Mouse (Mus musculus) E14TG2a.4 (cell line): Measurements from ENCODE around the gene Ptpn6.

Source experiments
- H3K27me3 ChIP-seq: 2 replicates; pipeline ENCODE4 v1.6.1; 2014; ENCODE audit warnings: low read length, control low read depth; ENCODE audit not compliant: insufficient read depth
- H3K36me3 ChIP-seq: 2 replicates; pipeline ENCODE4 v1.6.1; 2014; ENCODE audit warnings: low read length, control low read depth; ENCODE audit not compliant: insufficient read depth
- H3K4me1 ChIP-seq: replicated peaks from 2 replicates; pipeline ENCODE4 v1.6.1; 2014; ENCODE audit warnings: low read depth, low read length, control low read depth
- H3K4me3 ChIP-seq: replicated peaks from 2 replicates; pipeline ENCODE4 v1.5.1; 2014; ENCODE audit warnings: mild to moderate bottlenecking, low read length
- H3K9me3 ChIP-seq: 2 replicates; pipeline ENCODE4 v1.6.1; 2014; ENCODE audit warnings: low read length, control low read depth
- CTCF ChIP-seq: conservative IDR thresholded peaks from 2 replicates; pipeline ENCODE4 v1.5.1; 2014; ENCODE audit warnings: low read length
- NANOG ChIP-seq: IDR thresholded peaks from 2 replicates; pipeline ENCODE4 v1.6.1; 2014; ENCODE audit warnings: borderline replicate concordance, low read length, mixed read lengths
- POU5F1 ChIP-seq: IDR thresholded peaks from 2 replicates; pipeline ENCODE4 v1.6.1; 2014; ENCODE audit warnings: low read length, borderline replicate concordance

Gene Ptpn6

DNA sequence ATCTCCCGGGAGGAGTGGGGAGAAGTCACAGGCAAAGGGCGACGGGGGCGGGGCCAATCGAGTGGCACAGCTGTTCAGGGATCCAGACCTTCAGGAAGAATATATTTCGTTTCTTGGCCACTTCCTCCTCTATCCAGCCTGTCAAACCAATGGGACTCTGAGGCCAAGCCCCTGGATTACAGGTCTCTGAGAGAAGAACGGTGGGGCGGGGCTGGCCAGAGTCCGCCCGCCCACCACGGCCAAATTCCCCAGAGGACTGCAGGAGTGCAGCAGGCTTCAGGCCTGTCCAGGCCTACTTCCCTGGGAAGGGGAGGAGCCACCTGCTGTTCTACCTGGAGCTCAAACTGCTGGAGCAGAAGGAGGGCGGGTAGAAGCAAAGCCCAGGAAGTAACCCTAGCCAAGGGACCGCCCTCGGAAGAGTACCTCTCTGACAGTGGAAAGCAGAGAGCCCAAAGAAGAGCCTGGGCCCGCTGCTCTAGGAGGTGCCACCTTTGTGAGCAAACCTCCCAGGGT is at the start of gene Ptpn6:
Ptpn6 (minus strand) TSS at position 204 of the 513 bp plus-strand sequence.
- Histone ChIP-seq H3K9me3 (no peaks in the 10 kb centered on the region), H3K4me1 (peaks cover 67% of the 10 kb centered on the region), H3K27me3 (no peaks in the 10 kb centered on the region; the same call in 1 of the 2 replicates), H3K4me3 (peak within 1 kb of the TSS; percentile 86), H3K36me3 (peaks cover 10% of the 10 kb centered on the region)
- TF ChIP-seq CTCF (no peak), NANOG (no peak), POU5F1 (no peak)

DNA sequence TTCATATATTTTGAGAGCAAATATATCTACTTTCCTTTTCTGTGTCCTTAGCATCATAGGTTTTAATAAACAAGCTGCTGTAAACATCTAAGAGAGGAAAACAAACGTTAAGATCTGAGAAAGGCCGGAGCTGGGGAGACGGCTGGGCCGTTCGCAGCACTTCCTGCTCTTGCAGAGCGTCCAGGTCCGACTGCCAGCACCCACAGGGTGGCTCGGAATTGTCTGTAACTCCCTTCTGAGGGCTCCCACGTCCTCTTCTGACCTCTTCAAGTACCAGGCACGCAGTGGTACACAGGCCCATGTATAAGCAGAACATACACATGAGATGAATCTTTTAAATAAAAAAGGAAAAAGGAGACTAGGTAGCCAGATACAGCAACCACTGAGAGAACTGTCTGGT is 49.2 kb upstream of the Ptpn6 start:
- peaks cover 37% of the 10 kb centered on the region for H3K4me1 ChIP-seq
- no peaks in the 10 kb centered on the region for H3K36me3 ChIP-seq
- no peaks in the 10 kb centered on the region for H3K9me3 ChIP-seq
- TF ChIP-seq POU5F1 (no peak), NANOG (no peak), CTCF (no peak)
- H3K27me3 ChIP-seq, result no peaks in the 10 kb centered on the region
- no peak overlapping the region for H3K4me3 ChIP-seq

DNA sequence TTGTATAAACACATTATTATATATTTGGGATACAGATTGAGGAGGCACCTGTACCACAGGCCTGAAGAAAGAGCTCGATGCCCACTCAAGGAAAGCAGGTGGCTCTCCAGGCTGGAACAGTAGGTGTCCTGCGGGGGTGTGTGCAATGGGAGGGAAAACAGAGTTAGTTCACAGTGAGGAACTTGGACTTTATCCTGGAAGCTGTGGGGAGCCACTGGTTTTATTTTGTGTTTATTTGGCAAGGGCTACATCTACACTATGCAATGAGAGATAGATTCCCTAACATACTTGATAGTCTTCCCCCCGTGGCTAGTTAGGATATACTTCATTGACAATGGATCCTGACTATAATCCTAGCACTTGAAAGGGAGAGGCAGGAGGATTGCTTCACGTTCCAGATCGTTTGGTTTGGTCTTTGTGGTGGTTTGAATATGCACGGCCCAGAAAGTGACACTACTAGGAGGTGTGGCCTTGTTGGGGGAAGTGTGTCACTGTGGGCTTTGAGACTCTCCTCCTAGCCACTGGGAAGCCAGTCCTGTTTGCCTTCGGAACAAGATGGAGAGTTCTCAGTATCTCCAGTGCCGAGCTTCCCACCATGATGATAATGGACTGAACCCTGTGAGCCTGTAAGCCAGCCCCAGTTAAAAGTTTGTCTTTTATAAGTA is 48.4 kb upstream of the Ptpn6 start:
- TF ChIP-seq POU5F1, result no peak
- TF ChIP-seq NANOG, result no peak
- no peak for TF ChIP-seq CTCF
- H3K9me3 ChIP-seq, result no peaks in the 10 kb centered on the region

DNA sequence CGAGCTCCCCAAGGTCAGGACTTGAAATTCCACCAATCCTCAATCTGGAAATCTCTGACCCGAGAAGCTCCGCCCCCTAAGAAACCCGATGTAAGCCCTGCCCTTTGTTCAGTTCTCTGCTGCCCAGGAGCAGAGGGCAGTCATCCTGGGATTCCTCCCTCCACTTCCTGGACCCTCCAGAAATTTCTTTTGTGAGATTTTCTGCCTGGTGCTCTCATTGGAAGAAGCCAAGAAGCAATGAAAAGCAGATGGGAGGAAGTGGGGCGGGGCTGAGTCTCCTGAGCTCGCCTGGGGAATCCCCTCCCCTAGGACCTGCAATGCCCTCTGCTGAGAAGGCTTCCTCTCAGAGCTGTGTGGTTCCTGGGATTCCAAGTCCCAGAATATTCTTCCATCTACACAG is 43.9 kb upstream of the Ptpn6 start:
- TF ChIP-seq POU5F1 (no peak), NANOG (no peak), CTCF (no peak)
- Histone ChIP-seq H3K36me3 (no peaks in the 10 kb centered on the region), H3K4me1 (peaks cover 45% of the 10 kb centered on the region)

More for the DNA sequence above, 48.4 kb upstream of the Ptpn6 start:
- Histone ChIP-seq H3K4me1 (peaks cover 42% of the 10 kb centered on the region), H3K4me3 (no peak overlapping the region), H3K36me3 (no peaks in the 10 kb centered on the region), H3K27me3 (no peaks in the 10 kb centered on the region)

DNA sequence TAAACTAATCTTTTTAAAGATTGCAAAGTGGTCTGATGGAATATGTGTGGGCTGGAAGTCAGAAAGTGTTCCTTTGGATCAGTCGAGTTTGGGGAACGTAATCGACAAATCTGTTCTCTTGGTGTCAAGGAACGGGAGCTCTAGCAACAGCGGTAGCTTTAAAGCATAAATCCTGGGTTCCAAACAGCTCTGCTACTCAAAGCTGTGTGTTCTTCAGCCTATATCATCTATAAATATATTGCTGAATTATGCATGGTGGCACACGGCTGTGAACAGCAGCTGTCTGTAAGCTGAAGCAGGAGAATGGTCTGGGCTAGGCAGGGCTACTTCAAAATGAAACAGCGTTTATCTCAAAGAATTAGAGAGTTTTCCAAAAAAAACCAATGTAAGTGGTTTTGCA is 42.4 kb upstream of the Ptpn6 start:
- no peak overlapping the region for H3K4me3 ChIP-seq
- H3K36me3 ChIP-seq, result no peaks in the 10 kb centered on the region
- TF ChIP-seq NANOG (no peak), CTCF (no peak), POU5F1 (no peak)
- H3K4me1 ChIP-seq, result peaks cover 37% of the 10 kb centered on the region
- peaks cover 40% of the 10 kb centered on the region for H3K27me3 ChIP-seq
- no peaks in the 10 kb centered on the region for H3K9me3 ChIP-seq

More for the DNA sequence above, 43.9 kb upstream of the Ptpn6 start:
- H3K27me3 ChIP-seq, result peaks cover 35% of the 10 kb centered on the region
- H3K9me3 ChIP-seq, result no peaks in the 10 kb centered on the region
- H3K4me3 ChIP-seq, result peak overlapping the region; percentile 60

DNA sequence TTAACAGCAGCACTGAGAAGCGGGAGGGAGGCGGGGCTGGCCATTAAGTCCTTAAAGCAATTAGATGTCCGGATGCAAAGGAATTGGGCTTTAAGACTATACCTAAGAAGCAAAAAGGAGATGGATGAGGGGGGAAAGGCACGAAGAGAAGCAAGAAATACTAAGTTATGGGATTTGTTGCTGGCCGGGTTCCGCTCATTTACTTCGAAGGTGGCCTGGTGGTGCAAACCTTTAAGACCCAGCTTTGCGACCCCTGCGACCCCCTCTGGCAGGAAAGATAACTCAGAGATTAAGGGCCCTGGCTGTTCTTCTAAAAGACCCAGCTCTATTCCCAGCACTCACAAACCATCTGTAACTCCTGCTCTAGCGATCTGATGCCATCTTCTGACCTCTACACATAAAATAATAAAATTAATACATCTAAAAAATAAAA is 41.5 kb upstream of the Ptpn6 start:
- H3K4me3 ChIP-seq, result peak overlapping the region; percentile 55
- H3K36me3 ChIP-seq, result no peaks in the 10 kb centered on the region
- TF ChIP-seq POU5F1 (no peak), NANOG (0 out of 2 replicates have a peak, but pooled peaks have one; percentile 2)
- no peaks in the 10 kb centered on the region for H3K9me3 ChIP-seq
- peaks cover 42% of the 10 kb centered on the region for H3K27me3 ChIP-seq
- peaks cover 37% of the 10 kb centered on the region for H3K4me1 ChIP-seq

DNA sequence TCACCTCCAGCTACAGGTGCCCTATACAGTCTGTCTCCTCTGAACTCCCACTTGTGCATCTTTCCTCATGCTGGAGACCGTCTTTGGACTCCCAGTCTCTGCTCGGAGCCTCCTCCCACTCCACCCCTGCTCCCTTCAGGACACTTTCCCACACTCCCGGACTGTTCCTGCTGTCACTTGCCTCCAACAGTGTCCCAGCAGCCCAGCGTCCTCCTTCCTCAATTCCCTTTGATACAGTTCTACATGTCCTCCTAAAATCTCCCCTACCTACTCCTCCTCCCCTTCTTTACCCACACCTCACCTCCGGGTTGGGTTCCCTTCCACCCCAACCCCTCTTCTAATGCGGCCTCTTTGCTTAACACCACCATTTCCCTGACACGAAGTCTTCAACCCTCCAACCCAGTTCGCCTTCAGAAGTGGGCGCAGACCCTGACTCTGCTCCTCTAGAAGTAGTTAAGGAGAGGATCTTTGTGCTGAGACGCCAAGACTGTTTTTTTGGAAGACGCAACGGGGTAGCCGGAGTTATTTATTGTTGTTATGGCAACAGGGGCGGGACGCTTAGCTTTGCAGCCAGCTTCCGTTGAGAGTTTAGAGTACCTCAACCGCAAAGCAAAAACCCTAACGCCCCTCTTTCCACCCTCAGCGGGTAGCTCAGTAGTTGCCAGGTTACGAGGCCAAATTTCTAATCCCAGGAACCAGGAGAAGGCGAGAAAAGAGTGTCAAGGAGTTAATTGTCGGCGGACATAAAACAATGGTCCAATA is 40.9 kb upstream of the Ptpn6 start, which contains the start of gene Lrrc23:
Lrrc23 (minus strand) TSS at position 506 of the 762 bp plus-strand sequence.
- Histone ChIP-seq H3K4me1 (peaks cover 37% of the 10 kb centered on the region), H3K9me3 (no peaks in the 10 kb centered on the region), H3K27me3 (peaks cover 42% of the 10 kb centered on the region), H3K36me3 (no peaks in the 10 kb centered on the region), H3K4me3 (peak within 1 kb of the TSS; percentile 55)
- TF ChIP-seq POU5F1 (no peak), NANOG (peak; percentile 4; the same call in 1 of the 2 replicates)

DNA sequence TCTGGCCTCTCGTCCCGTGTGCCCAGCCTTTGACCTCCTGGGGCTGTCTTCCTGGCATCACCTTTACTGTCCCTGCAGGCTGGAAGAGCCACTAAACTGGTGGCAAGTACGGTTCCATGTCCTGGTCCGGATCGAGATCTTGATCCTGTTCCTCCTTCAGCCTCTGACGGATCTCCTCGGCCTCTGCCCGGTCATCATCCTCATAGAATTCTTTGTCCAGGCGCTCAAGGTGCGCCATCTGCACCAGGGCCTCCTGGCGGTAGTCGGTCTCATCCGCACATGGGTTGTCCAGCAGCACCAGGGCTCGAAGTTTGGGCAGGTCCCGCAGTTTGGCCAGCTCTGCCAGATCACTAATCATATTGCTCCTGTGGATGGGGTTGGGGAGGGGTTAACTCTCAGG is 32.0 kb upstream of the Ptpn6 start:
- Histone ChIP-seq H3K36me3 (no peaks in the 10 kb centered on the region), H3K9me3 (no peaks in the 10 kb centered on the region), H3K4me3 (peak overlapping the region; percentile 32), H3K27me3 (peaks cover 36% of the 10 kb centered on the region), H3K4me1 (peaks cover 59% of the 10 kb centered on the region)
- no peak for TF ChIP-seq CTCF
- TF ChIP-seq POU5F1, result no peak
- TF ChIP-seq NANOG, result no peak

DNA sequence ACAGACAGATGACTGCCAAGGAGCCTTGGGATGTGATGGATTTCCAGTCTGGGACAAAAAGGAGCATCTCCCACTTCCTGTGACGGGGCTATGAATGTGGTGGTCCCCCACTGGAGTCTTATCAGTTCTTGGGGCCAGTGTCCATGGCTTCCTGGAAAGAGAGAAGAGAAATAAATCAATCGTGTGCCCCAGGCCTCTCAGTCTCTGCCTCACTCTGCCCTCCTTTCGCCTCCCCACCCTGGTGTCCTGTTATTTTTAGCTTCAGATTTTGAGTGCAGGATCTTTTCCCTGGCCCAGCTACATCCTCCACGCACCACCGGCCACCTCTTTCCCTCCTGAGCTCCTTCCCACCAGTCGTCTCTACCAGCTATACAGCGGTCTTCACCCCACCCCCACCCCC is 31.5 kb upstream of the Ptpn6 start:
- Histone ChIP-seq H3K4me3 (peak overlapping the region; percentile 79), H3K27me3 (peaks cover 36% of the 10 kb centered on the region), H3K36me3 (no peaks in the 10 kb centered on the region), H3K4me1 (peaks cover 59% of the 10 kb centered on the region), H3K9me3 (no peaks in the 10 kb centered on the region)
- TF ChIP-seq POU5F1 (no peak), CTCF (no peak), NANOG (no peak)
